Mouse (Mus musculus): ENCODE results near the gene Plekhn1. TPM values are rescaled to one million over a fixed set of nuclear protein-coding genes. Genes with fewer than 3 reads are reported as not detected.

Plekhn1 gene
- polyA plus RNA-seq, 1 experiment from 2014 or later = 26.9 TPM

DNA sequence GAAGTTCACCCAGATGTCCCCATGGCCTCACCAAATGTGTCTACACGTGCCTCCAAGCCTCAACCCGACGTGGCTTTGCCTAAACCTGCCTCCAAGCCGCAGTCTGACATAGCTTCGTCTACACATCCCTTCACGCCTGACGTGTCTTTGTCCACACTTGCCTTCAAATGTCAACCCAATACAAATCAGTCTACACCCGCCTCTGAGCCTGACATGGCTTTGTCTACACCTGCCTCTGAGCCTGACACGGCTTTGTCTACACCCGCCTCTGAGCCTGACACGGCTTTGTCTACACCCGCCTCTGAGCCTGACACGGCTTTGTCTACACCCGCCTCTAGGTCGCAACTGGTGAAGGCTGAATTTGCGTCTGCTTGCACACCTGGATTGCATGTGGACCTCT is 16.8 kb downstream of the Plekhn1 start:
- no peaks in the 10 kb centered on the region for H3K27me3 ChIP-seq (ENCODE audit: control insufficient read depth, insufficient read depth, low read depth, low read length)
- peaks cover 2% of the 10 kb centered on the region; the same call in 1 of the 2 replicates for H3K36me3 ChIP-seq (ENCODE audit: control insufficient read depth, insufficient read depth, low read length)
- H3K4me3 ChIP-seq (ENCODE audit: low read depth, low read length) = no peak overlapping the region
- H3K27ac ChIP-seq (ENCODE audit: low read length) = no peak overlapping the region
- no peak overlapping the region for H3K4me2 ChIP-seq (ENCODE audit: low read length)
- H3K9me3 ChIP-seq (replicated peaks; ENCODE audit: control insufficient read depth, low read length, poor library complexity, severe bottlenecking) = no peaks in the 10 kb centered on the region
- H3K9ac ChIP-seq (ENCODE audit: low read depth, low read length) = no peak overlapping the region
- 75% methylated on average over 16 of the region's 16 CpGs for WGBS
- no peaks in the 10 kb centered on the region for H3K4me1 ChIP-seq (ENCODE audit: control insufficient read depth, insufficient read depth, low read length)
- ATAC-seq = no peak

GRCm38 (mm10) chr4:156217022-156217669 is 17.5 kb downstream of the Plekhn1 start:
- no peak for ATAC-seq

DNA sequence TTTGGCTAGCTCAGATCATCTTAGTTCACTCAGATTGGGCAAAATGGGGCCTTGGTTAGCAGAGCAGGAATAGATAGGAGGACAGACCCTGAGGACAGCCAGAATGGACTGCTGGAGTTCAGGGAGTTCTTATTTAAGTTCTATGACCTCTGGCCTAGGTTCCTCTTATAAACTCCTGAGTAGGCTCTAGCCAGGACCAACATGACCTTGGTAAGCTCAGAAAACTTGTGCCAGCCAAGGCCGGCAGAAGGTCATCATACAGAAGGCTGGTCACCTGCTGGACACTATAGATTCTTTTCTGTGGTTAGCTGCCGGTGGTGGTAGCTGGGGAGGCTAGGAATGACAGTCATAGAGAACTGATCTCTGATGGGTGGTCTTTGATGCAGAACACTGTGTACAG is 18.5 kb downstream of the Plekhn1 start:
- no peaks in the 10 kb centered on the region for H3K4me1 ChIP-seq (ENCODE audit: control insufficient read depth, insufficient read depth, low read length)
- no peak overlapping the region for H3K4me2 ChIP-seq (ENCODE audit: low read length)
- 98% methylated on average over 2 of the region's 2 CpGs for WGBS
- no peaks in the 10 kb centered on the region for H3K36me3 ChIP-seq (ENCODE audit: control insufficient read depth, insufficient read depth, low read length)
- no peak overlapping the region for H3K4me3 ChIP-seq (ENCODE audit: low read depth, low read length)
- no peak overlapping the region for H3K9ac ChIP-seq (ENCODE audit: low read depth, low read length)
- no peak overlapping the region for H3K27ac ChIP-seq (ENCODE audit: low read length)
- no peaks in the 10 kb centered on the region for H3K27me3 ChIP-seq (ENCODE audit: control insufficient read depth, insufficient read depth, low read depth, low read length)
- no peaks in the 10 kb centered on the region for H3K9me3 ChIP-seq (replicated peaks; ENCODE audit: control insufficient read depth, low read length, poor library complexity, severe bottlenecking)
- ATAC-seq = no peak

More at GRCm38 (mm10) chr4:156217022-156217669, 17.5 kb downstream of the Plekhn1 start:
- no peak overlapping the region for H3K4me2 ChIP-seq (ENCODE audit: low read length)
- WGBS = 84% methylated on average over 16 of the region's 16 CpGs
- no peak overlapping the region for H3K4me3 ChIP-seq (ENCODE audit: low read depth, low read length)
- no peaks in the 10 kb centered on the region for H3K36me3 ChIP-seq (ENCODE audit: control insufficient read depth, insufficient read depth, low read length)
- H3K4me1 ChIP-seq (ENCODE audit: control insufficient read depth, insufficient read depth, low read length) = no peaks in the 10 kb centered on the region
- no peaks in the 10 kb centered on the region for H3K27me3 ChIP-seq (ENCODE audit: control insufficient read depth, insufficient read depth, low read depth, low read length)
- H3K9me3 ChIP-seq (replicated peaks; ENCODE audit: control insufficient read depth, low read length, poor library complexity, severe bottlenecking) = no peaks in the 10 kb centered on the region
- no peak overlapping the region for H3K9ac ChIP-seq (ENCODE audit: low read depth, low read length)
- no peak overlapping the region for H3K27ac ChIP-seq (ENCODE audit: low read length)

DNA sequence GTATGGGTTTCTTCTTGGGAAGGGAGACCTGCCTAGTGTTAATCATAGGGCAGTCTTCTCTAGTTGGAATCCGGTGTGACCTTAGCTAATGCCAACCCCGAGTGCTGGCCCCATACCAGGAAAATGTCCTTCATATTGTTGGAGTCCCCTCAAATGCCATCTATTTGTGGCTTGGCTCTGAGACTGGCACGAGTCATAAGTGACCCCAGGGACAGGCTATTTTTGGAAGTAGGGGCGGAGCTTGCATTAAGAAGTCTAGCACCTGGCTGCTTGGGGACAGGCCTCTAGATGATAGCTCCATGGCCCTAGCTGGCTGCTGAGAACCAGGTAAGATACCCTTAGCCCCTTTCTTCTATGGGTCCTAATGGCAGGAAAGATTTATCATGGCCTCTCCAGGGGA is 19.0 kb downstream of the Plekhn1 start, which contains the start of gene Perm1:
Gene Perm1, plus strand, starts transcription at position 220 of the 400 bp plus-strand sequence.
- 85% methylated on average over 4 of the region's 4 CpGs for WGBS
- H3K9ac ChIP-seq (ENCODE audit: low read depth, low read length) = no peak within 1 kb of the TSS
- no peak for ATAC-seq

GRCm38 (mm10) chr4:156213134-156213533 is 21.5 kb downstream of the Plekhn1 start:
- no peaks in the 10 kb centered on the region for H3K27me3 ChIP-seq (ENCODE audit: control insufficient read depth, insufficient read depth, low read depth, low read length)
- no peak overlapping the region for H3K4me2 ChIP-seq (ENCODE audit: low read length)
- H3K9me3 ChIP-seq (replicated peaks; ENCODE audit: control insufficient read depth, low read length, poor library complexity, severe bottlenecking) = no peaks in the 10 kb centered on the region
- no peaks in the 10 kb centered on the region for H3K4me1 ChIP-seq (ENCODE audit: control insufficient read depth, insufficient read depth, low read length)
- H3K27ac ChIP-seq (ENCODE audit: low read length) = no peak overlapping the region
- H3K36me3 ChIP-seq (ENCODE audit: control insufficient read depth, insufficient read depth, low read length) = no peaks in the 10 kb centered on the region
- no peak for ATAC-seq
- WGBS = 94% methylated on average over 13 of the region's 13 CpGs
- no peak overlapping the region for H3K9ac ChIP-seq (ENCODE audit: low read depth, low read length)
- H3K4me3 ChIP-seq (ENCODE audit: low read depth, low read length) = no peak overlapping the region

More for the DNA sequence above, 19.0 kb downstream of the Plekhn1 start, which contains the start of gene Perm1:
- Histone ChIP-seq H3K4me1 (ENCODE audit: control insufficient read depth, insufficient read depth, low read length) (no peaks in the 10 kb centered on the region), H3K27me3 (ENCODE audit: control insufficient read depth, insufficient read depth, low read depth, low read length) (no peaks in the 10 kb centered on the region), H3K4me3 (ENCODE audit: low read depth, low read length) (no peak within 1 kb of the TSS), H3K27ac (ENCODE audit: low read length) (no peak within 1 kb of the TSS), H3K4me2 (ENCODE audit: low read length) (no peak within 1 kb of the TSS), H3K36me3 (ENCODE audit: control insufficient read depth, insufficient read depth, low read length) (no peaks in the 10 kb centered on the region), H3K9me3 (replicated peaks; ENCODE audit: control insufficient read depth, low read length, poor library complexity, severe bottlenecking) (no peaks in the 10 kb centered on the region)

DNA sequence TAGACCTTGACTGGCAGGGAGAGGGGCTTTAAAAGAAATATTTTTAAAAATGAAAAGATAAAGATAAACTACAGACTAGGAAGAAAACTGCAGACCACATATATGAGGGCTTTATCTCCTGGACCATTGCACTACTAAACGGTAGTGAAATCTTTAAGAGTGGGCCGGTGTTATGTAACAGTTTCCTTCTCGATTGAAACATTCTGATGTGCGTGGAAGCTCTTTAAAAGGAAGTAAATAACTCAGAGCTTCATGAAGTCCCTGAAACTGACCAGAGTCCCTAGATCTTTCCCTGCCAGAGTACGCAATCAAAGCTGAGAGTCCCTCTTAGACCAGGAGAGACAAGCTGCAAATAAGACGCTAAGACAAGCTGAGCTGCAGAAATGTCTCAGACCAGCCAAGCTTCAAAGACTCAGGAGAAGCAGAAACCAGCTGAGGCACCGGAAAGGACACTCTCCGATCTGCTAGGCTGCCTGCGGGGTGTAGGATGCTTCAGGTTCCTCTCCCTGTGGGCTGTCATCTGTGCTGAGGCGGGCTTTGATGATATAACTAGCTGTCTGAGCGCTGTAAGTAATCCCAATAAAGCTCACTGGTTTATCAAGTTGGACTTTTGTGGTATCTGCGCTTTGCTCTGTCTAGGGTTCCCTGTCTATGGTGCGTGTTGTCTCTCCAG is 24.6 kb downstream of the Plekhn1 start:
- H3K27me3 ChIP-seq (ENCODE audit: control insufficient read depth, insufficient read depth, low read depth, low read length) = no peaks in the 10 kb centered on the region
- H3K27ac ChIP-seq (ENCODE audit: low read length) = no peak overlapping the region
- H3K4me2 ChIP-seq (ENCODE audit: low read length) = no peak overlapping the region
- no peak overlapping the region for H3K9ac ChIP-seq (ENCODE audit: low read depth, low read length)
- no peaks in the 10 kb centered on the region for H3K9me3 ChIP-seq (replicated peaks; ENCODE audit: control insufficient read depth, low read length, poor library complexity, severe bottlenecking)
- no peak for ATAC-seq
- 86% methylated on average over 13 of the region's 13 CpGs for WGBS
- no peak overlapping the region for H3K4me3 ChIP-seq (ENCODE audit: low read depth, low read length)
- no peaks in the 10 kb centered on the region for H3K4me1 ChIP-seq (ENCODE audit: control insufficient read depth, insufficient read depth, low read length)
- no peaks in the 10 kb centered on the region for H3K36me3 ChIP-seq (ENCODE audit: control insufficient read depth, insufficient read depth, low read length)

DNA sequence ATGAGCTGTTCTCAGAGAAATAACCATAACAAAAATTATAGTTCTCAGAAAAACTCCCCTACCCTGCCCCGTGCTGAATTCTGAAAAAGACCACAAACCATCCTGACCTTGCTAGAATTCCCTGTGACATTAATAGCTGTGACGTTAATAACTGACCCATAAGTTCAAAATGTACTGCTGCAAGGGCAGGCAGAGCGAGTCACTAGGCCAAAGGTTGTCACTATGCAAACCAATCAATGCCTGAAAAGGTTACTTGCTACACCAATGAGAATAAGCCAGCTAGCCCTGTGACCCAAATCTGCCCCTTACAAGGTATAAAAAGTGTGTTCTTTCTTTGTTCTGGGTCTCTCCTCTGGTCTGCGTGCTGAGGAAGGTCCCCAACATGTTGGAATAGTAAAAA is 25.8 kb downstream of the Plekhn1 start:
- Histone ChIP-seq H3K9me3 (replicated peaks; ENCODE audit: control insufficient read depth, low read length, poor library complexity, severe bottlenecking) (no peaks in the 10 kb centered on the region), H3K4me2 (ENCODE audit: low read length) (no peak overlapping the region), H3K4me1 (ENCODE audit: control insufficient read depth, insufficient read depth, low read length) (peaks cover 4% of the 10 kb centered on the region), H3K36me3 (ENCODE audit: control insufficient read depth, insufficient read depth, low read length) (no peaks in the 10 kb centered on the region), H3K27ac (ENCODE audit: low read length) (no peak overlapping the region), H3K27me3 (ENCODE audit: control insufficient read depth, insufficient read depth, low read depth, low read length) (peaks cover 2% of the 10 kb centered on the region; the same call in 1 of the 2 replicates), H3K4me3 (ENCODE audit: low read depth, low read length) (no peak overlapping the region), H3K9ac (ENCODE audit: low read depth, low read length) (no peak overlapping the region)
- WGBS = 92% methylated on average over 4 of the region's 4 CpGs
- no peak for ATAC-seq

DNA sequence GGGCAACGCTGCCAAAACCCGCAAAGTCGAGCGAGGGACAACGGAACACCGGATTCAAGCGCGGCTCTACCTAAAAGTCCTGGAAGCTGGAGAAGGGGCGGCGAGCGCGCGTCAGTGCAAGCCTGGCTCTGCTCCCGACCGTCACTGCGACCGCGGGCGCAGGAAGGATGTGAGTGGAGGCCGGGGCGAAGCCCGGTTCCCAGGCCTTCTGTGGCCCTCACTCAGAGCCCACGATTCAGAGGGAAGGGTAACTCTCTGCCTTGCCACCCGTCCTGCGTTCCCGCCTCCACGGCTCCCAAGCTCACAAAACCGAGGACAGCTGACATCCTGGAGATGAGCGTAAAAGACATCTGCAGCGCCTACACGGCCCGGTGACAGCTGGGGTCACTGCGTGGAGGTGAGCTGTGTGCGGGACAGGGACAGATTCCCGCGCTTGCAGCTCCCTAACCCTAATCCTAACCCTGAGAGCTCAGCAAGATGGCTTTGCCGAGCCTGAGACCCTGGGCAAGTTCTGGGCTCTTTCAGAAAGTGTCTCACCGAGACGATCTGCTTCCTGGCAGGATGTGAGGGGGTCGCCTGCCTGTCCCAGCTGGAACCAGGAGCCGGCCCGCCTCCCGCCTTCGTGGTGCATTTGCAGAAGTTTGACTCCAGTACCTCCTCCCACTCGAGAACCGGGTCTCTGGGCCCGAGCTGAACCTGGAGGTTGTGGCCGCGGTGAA is 31.1 kb downstream of the Plekhn1 start:
- Histone ChIP-seq H3K4me2 (ENCODE audit: low read length) (peak overlapping the region; percentile 96), H3K9ac (ENCODE audit: low read depth, low read length) (peak overlapping the region; percentile 69), H3K27ac (ENCODE audit: low read length) (peak overlapping the region; percentile 75), H3K4me1 (ENCODE audit: control insufficient read depth, insufficient read depth, low read length) (peaks cover 15% of the 10 kb centered on the region), H3K9me3 (replicated peaks; ENCODE audit: control insufficient read depth, low read length, poor library complexity, severe bottlenecking) (no peaks in the 10 kb centered on the region), H3K4me3 (ENCODE audit: low read depth, low read length) (peak overlapping the region; percentile 57), H3K36me3 (ENCODE audit: control insufficient read depth, insufficient read depth, low read length) (no peaks in the 10 kb centered on the region), H3K27me3 (ENCODE audit: control insufficient read depth, insufficient read depth, low read depth, low read length) (peaks cover 2% of the 10 kb centered on the region; the same call in 1 of the 2 replicates)
- WGBS = under 1% methylated on average over 49 of the region's 49 CpGs
- peak; percentile 34 for ATAC-seq

All from midbrain, embryonic 16.5 days (tissue).